Mouse (Mus musculus) cerebellum, adult 2 months (tissue): ENCODE data around the gene Nuf2. TPM values are rescaled to one million over a fixed set of nuclear protein-coding genes. Genes with fewer than 3 reads are reported as not detected.
"Not testable (repeated sequence)": the region's sequence is repeated elsewhere in the genome, so short reads cannot be mapped to it uniquely, and the experiment has no call there.

ENCODE experiments used
- DNase-seq, 2 experiments: peaks; one replicate each; pipeline ENCODE4 v3.0.0; 2021
- H3K27ac ChIP-seq: fragments of 200-500 bp; 2 replicates; pipeline ENCODE4 v1.5.1; 2012; ENCODE audit warnings: low read length, control low read depth, inconsistent platforms; ENCODE audit not compliant: insufficient read depth
- H3K27me3 ChIP-seq: fragments of 200-500 bp; 2 replicates; pipeline ENCODE4 v1.6.1; 2012; ENCODE audit warnings: inconsistent platforms, mild to moderate bottlenecking, low read length, moderate library complexity; ENCODE audit not compliant: control insufficient read depth, insufficient read depth
- H3K4me1 ChIP-seq: fragments of 200-500 bp; 2 replicates; pipeline ENCODE4 v1.6.1; 2011; ENCODE audit warnings: low read length; ENCODE audit not compliant: control insufficient read depth, insufficient read depth
- H3K4me3 ChIP-seq: fragments of 200-500 bp; replicated peaks from 2 replicates; pipeline ENCODE3; 2011; ENCODE audit warnings: mild to moderate bottlenecking, low read depth, low read length, control low read depth; ENCODE audit not compliant: insufficient read depth
- CTCF ChIP-seq: fragments of 200-500 bp; IDR thresholded peaks from 2 replicates; pipeline ENCODE4 v1.5.1; 2011; ENCODE audit warnings: low read depth, mild to moderate bottlenecking, control low read depth, low read length, moderate library complexity, borderline replicate concordance; ENCODE audit not compliant: insufficient read depth
- POLR2A ChIP-seq: fragments of 200-500 bp; IDR thresholded peaks from 2 replicates; pipeline ENCODE4 v1.6.1; 2011; ENCODE audit warnings: low read length, control low read depth, borderline replicate concordance; ENCODE audit not compliant: insufficient read depth
- WGBS: fragments of 180-500 bp; shearing (Covaris S2); methylation state at CpG from one replicate; pipeline ENCODE4 v1.1.7; 2018; 5-methylcytosine and 5-hydroxymethylcytosine counted together
- polyA plus RNA-seq: library from polyadenylated mRNA; depleted of rRNA; stranded (reverse); fragments of >200 nt; gene quantifications from 2 replicates; pipeline ENCODE4 v1.2.3, GENCODE M21; 2012

The Nuf2 gene
- polyA plus RNA-seq, 1 experiment = 1.9 TPM

- TF ChIP-seq CTCF (no peak), POLR2A (no peak)
- WGBS = 52% methylated on average over 8 of the region's 8 CpGs
- Histone ChIP-seq H3K4me3 (no peak overlapping the region), H3K27me3 (no peaks in the 10 kb centered on the region), H3K4me1 (no peaks in the 10 kb centered on the region), H3K27ac (no peak overlapping the region)
- peak in 1 of 2 experiments; percentile 7 for DNase-seq
Measured at GRCm38 (mm10) chr1:169529996-169530518, 1.2 kb downstream of the Nuf2 start.

DNA sequence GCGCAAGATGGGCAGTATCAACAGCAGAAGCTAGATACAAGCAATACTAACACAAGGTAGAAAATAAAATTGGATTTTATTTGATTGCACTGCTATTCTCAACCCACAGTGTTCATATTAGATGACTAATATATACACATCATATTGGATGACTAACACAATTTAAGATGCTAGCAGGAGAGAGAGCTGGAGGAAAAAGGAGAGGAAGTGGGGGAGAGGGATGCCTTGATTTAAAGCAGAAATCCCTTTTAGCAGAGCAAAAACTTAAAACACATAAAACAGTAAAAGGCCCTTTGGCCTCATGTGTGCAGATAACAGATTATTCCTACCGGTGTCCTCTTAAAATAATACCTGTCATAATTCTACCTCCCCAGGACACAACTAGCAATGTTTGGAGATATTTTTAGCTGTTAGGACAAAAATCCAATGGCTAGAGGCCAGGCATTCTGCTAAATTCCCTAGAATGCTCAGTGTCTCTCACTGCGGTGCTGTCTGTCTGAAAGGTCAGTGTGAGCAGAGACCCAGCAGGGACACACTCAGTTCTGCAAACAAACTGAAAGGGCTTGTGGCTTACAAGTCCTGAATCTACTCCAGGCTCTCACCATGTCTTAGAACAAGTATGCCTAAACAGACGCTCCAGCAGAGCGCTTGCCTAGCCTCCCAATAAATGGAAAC lies 5.1 kb downstream of the Nuf2 start:
- DNase-seq = peak in 1 of 2 experiments; percentile 12
- Histone ChIP-seq H3K4me3 (no peak overlapping the region), H3K4me1 (no peaks in the 10 kb centered on the region), H3K27me3 (no peaks in the 10 kb centered on the region), H3K27ac (no peak overlapping the region)
- TF ChIP-seq POLR2A = no peak
- no peak for TF ChIP-seq CTCF
- WGBS = 75% methylated on average over 5 of the region's 5 CpGs

DNA sequence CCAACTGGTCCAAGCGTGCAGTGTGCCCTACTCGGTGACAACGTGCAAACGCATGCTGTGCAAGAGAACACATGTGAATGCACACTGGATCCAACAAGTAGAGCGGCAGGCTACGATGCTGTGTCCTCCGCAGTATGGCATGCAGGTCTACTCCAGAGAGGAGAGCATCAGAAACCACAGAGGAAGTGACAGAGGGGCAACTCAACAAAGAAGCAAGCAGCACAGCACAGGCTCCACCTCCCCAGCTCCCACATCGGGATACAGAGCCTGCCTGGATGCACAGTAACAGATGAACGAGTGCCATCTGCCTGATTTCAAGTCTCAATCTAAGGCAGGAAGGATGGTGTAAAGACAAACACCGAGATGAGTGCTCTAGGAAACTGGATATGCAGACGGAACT lies 11.9 kb downstream of the Nuf2 start:
- no peaks in the 10 kb centered on the region for H3K4me1 ChIP-seq
- no peak for DNase-seq
- H3K27me3 ChIP-seq = no peaks in the 10 kb centered on the region
- WGBS = 84% methylated on average over 11 of the region's 11 CpGs
- TF ChIP-seq CTCF (no peak), POLR2A (no peak)
- H3K27ac ChIP-seq = no peak overlapping the region
- no peak overlapping the region for H3K4me3 ChIP-seq

GRCm38 (mm10) chr1:169517899-169518517 lies 13.3 kb downstream of the Nuf2 start:
- H3K27ac ChIP-seq, H3K27me3 ChIP-seq, H3K4me1 ChIP-seq, H3K4me3 ChIP-seq, DNase-seq: not testable (repeated sequence)
- WGBS = 90% methylated on average over 7 of the region's 7 CpGs

GRCm38 (mm10) chr1:169517376-169517892 lies 13.8 kb downstream of the Nuf2 start:
- WGBS = 85% methylated on average over 8 of the region's 8 CpGs
- H3K27ac ChIP-seq = no peak overlapping the region
- H3K27me3 ChIP-seq = no peaks in the 10 kb centered on the region
- DNase-seq = no peak
- no peaks in the 10 kb centered on the region for H3K4me1 ChIP-seq
- TF ChIP-seq CTCF = no peak
- TF ChIP-seq POLR2A = no peak
- H3K4me3 ChIP-seq = no peak overlapping the region

DNA sequence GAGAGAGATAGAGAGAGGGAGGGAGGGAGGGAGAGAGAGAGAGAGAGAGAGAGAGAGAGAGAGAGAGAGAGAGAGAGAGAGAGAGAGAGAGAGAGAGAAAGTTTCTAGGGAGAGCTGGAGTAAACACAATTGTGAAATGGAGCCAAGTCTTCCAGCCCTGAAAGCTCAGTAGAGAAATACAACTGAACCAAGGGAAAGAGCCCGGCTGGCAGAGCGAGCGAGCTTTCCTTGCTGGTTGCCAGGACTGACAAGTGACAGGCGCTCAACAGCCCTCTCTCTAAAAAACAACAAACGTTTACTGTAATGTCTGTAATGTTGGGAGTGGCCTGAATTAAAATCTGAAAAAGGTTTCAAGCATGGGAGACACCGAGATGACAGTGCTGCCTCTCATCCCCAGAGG lies 24.9 kb downstream of the Nuf2 start:
- TF ChIP-seq POLR2A = no peak
- no peak for TF ChIP-seq CTCF
- 72% methylated on average over 6 of the region's 6 CpGs for WGBS
- H3K4me1 ChIP-seq = no peaks in the 10 kb centered on the region
- no peak for DNase-seq
- H3K27me3 ChIP-seq = no peaks in the 10 kb centered on the region
- no peak overlapping the region for H3K4me3 ChIP-seq
- no peak overlapping the region for H3K27ac ChIP-seq

DNA sequence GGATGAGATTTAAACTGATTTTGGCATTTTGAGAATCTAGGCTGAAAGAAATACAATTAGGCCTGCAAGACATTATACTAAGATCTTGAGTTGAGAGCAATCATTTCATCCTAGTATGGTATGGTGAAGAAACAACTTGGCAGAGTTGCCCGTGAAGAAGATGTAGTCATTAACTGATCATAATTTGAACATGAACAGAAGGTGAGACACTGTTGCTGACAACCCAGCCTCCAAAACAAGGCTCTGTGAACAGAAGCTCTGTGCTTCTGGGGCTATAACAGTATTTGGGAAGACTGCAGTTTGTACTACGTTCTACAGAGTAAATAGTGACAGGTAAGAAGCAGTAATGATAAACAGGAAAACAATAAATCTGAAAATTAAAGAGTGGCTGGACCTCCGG lies 28.4 kb downstream of the Nuf2 start:
- H3K4me3 ChIP-seq = no peak overlapping the region
- no peak for TF ChIP-seq POLR2A
- TF ChIP-seq CTCF = no peak
- DNase-seq = no peak
- no peaks in the 10 kb centered on the region for H3K4me1 ChIP-seq
- H3K27me3 ChIP-seq = no peaks in the 10 kb centered on the region
- WGBS = 89% methylated on average over 3 of the region's 3 CpGs
- no peak overlapping the region for H3K27ac ChIP-seq

GRCm38 (mm10) chr1:169495621-169496020 lies 35.6 kb downstream of the Nuf2 start:
- peak; percentile 58 to 65 for DNase-seq
- no peak for TF ChIP-seq POLR2A
- TF ChIP-seq CTCF = peak; percentile 59; the same call in 1 of the 2 replicates
- Histone ChIP-seq H3K4me1 (no peaks in the 10 kb centered on the region; the same call in 1 of the 2 replicates), H3K27me3 (no peaks in the 10 kb centered on the region; the same call in 1 of the 2 replicates), H3K4me3 (no peak overlapping the region), H3K27ac (no peak overlapping the region)
- 25% methylated on average over 8 of the region's 8 CpGs for WGBS
